Mouse (Mus musculus): ENCODE measurements around the gene Tbca. TPM values are rescaled to one million over a fixed set of nuclear protein-coding genes. Genes with fewer than 3 reads are reported as not detected.

Gene Tbca
- polyA plus RNA-seq, 1 experiment from 2014 or later: 82.7 TPM

GRCm38 (mm10) chr13:94827847-94828246 lies 39.1 kb downstream of the Tbca start:
- no peak overlapping the region for H3K27ac ChIP-seq (ENCODE audit: low read length)
- no peak overlapping the region for H3K9ac ChIP-seq (ENCODE audit: low read depth, low read length)
- H3K27me3 ChIP-seq (ENCODE audit: control insufficient read depth, insufficient read depth, low read depth, low read length): no peaks in the 10 kb centered on the region
- peaks cover 1% of the 10 kb centered on the region for H3K36me3 ChIP-seq (ENCODE audit: control insufficient read depth, insufficient read depth)
- no peak for ATAC-seq (ENCODE audit: low read depth)
- H3K4me1 ChIP-seq (ENCODE audit: control insufficient read depth, low read depth, low read length): peaks cover 3% of the 10 kb centered on the region; the same call in 1 of the 2 replicates
- no peak overlapping the region for H3K4me2 ChIP-seq (ENCODE audit: low read depth, low read length)
- H3K4me3 ChIP-seq (ENCODE audit: low read depth, low read length): no peak overlapping the region
- 27% methylated on average over 2 of the region's 2 CpGs for WGBS (ENCODE audit: insufficient replicate concordance)
- H3K9me3 ChIP-seq (replicated peaks; ENCODE audit: control insufficient read depth, low read length): no peaks in the 10 kb centered on the region

- no peak overlapping the region for H3K4me2 ChIP-seq (ENCODE audit: low read depth, low read length)
- H3K9me3 ChIP-seq (replicated peaks; ENCODE audit: control insufficient read depth, low read length): no peaks in the 10 kb centered on the region
- no peak overlapping the region for H3K27ac ChIP-seq (ENCODE audit: low read length)
- H3K4me1 ChIP-seq (ENCODE audit: control insufficient read depth, low read depth, low read length): no peaks in the 10 kb centered on the region
- ATAC-seq (ENCODE audit: low read depth): no peak
- H3K4me3 ChIP-seq (ENCODE audit: low read depth, low read length): no peak overlapping the region
- H3K27me3 ChIP-seq (ENCODE audit: control insufficient read depth, insufficient read depth, low read depth, low read length): no peaks in the 10 kb centered on the region
- H3K9ac ChIP-seq (ENCODE audit: low read depth, low read length): no peak overlapping the region
- 47% methylated on average over 5 of the region's 5 CpGs for WGBS (ENCODE audit: insufficient replicate concordance)
- peaks cover 3% of the 10 kb centered on the region for H3K36me3 ChIP-seq (ENCODE audit: control insufficient read depth, insufficient read depth)
Observed at GRCm38 (mm10) chr13:94838047-94838720, 49.5 kb downstream of the Tbca start.

GRCm38 (mm10) chr13:94838756-94839337 lies 50.1 kb downstream of the Tbca start:
- no peak overlapping the region for H3K27ac ChIP-seq (ENCODE audit: low read length)
- ATAC-seq (ENCODE audit: low read depth): no peak

GRCm38 (mm10) chr13:94843236-94843635 lies 54.5 kb downstream of the Tbca start:
- H3K4me2 ChIP-seq (ENCODE audit: low read depth, low read length): no peak overlapping the region
- no peak overlapping the region for H3K27ac ChIP-seq (ENCODE audit: low read length)
- no peak overlapping the region for H3K4me3 ChIP-seq (ENCODE audit: low read depth, low read length)
- no peaks in the 10 kb centered on the region for H3K27me3 ChIP-seq (ENCODE audit: control insufficient read depth, insufficient read depth, low read depth, low read length)
- WGBS (ENCODE audit: insufficient replicate concordance): 81% methylated on average over 5 of the region's 5 CpGs
- H3K4me1 ChIP-seq (ENCODE audit: control insufficient read depth, low read depth, low read length): no peaks in the 10 kb centered on the region
- H3K9ac ChIP-seq (ENCODE audit: low read depth, low read length): no peak overlapping the region
- H3K36me3 ChIP-seq (ENCODE audit: control insufficient read depth, insufficient read depth): peaks cover 3% of the 10 kb centered on the region; the same call in 1 of the 2 replicates
- no peak for ATAC-seq (ENCODE audit: low read depth)
- no peaks in the 10 kb centered on the region for H3K9me3 ChIP-seq (replicated peaks; ENCODE audit: control insufficient read depth, low read length)

More at GRCm38 (mm10) chr13:94838756-94839337, 50.1 kb downstream of the Tbca start:
- WGBS (ENCODE audit: insufficient replicate concordance): 81% methylated on average over 8 of the region's 8 CpGs
- Histone ChIP-seq H3K9ac (ENCODE audit: low read depth, low read length) (no peak overlapping the region), H3K4me2 (ENCODE audit: low read depth, low read length) (no peak overlapping the region), H3K9me3 (replicated peaks; ENCODE audit: control insufficient read depth, low read length) (no peaks in the 10 kb centered on the region), H3K36me3 (ENCODE audit: control insufficient read depth, insufficient read depth) (peaks cover 3% of the 10 kb centered on the region; the same call in 1 of the 2 replicates), H3K27me3 (ENCODE audit: control insufficient read depth, insufficient read depth, low read depth, low read length) (no peaks in the 10 kb centered on the region), H3K4me3 (ENCODE audit: low read depth, low read length) (no peak overlapping the region), H3K4me1 (ENCODE audit: control insufficient read depth, low read depth, low read length) (no peaks in the 10 kb centered on the region)

GRCm38 (mm10) chr13:94847870-94848269 lies 59.2 kb downstream of the Tbca start:
- 60% methylated on average over 7 of the region's 7 CpGs for WGBS (ENCODE audit: insufficient replicate concordance)

GRCm38 (mm10) chr13:94849351-94849750 lies 60.6 kb downstream of the Tbca start:
- no peak overlapping the region for H3K4me2 ChIP-seq (ENCODE audit: low read depth, low read length)
- H3K27ac ChIP-seq (ENCODE audit: low read length): no peak overlapping the region
- no peak overlapping the region for H3K9ac ChIP-seq (ENCODE audit: low read depth, low read length)
- no peaks in the 10 kb centered on the region for H3K36me3 ChIP-seq (ENCODE audit: control insufficient read depth, insufficient read depth)
- ATAC-seq (ENCODE audit: low read depth): no peak
- 44% methylated on average over 13 of the region's 13 CpGs for WGBS (ENCODE audit: insufficient replicate concordance)
- no peaks in the 10 kb centered on the region for H3K9me3 ChIP-seq (replicated peaks; ENCODE audit: control insufficient read depth, low read length)
- H3K4me1 ChIP-seq (ENCODE audit: control insufficient read depth, low read depth, low read length): no peaks in the 10 kb centered on the region
- H3K27me3 ChIP-seq (ENCODE audit: control insufficient read depth, insufficient read depth, low read depth, low read length): no peaks in the 10 kb centered on the region; the same call in 1 of the 2 replicates
- no peak overlapping the region for H3K4me3 ChIP-seq (ENCODE audit: low read depth, low read length)

More at GRCm38 (mm10) chr13:94847870-94848269, 59.2 kb downstream of the Tbca start:
- no peak overlapping the region for H3K4me2 ChIP-seq (ENCODE audit: low read depth, low read length)
- H3K36me3 ChIP-seq (ENCODE audit: control insufficient read depth, insufficient read depth): no peaks in the 10 kb centered on the region
- no peak overlapping the region for H3K27ac ChIP-seq (ENCODE audit: low read length)
- H3K4me1 ChIP-seq (ENCODE audit: control insufficient read depth, low read depth, low read length): no peaks in the 10 kb centered on the region
- H3K9me3 ChIP-seq (replicated peaks; ENCODE audit: control insufficient read depth, low read length): no peaks in the 10 kb centered on the region
- no peak for ATAC-seq (ENCODE audit: low read depth)
- no peak overlapping the region for H3K9ac ChIP-seq (ENCODE audit: low read depth, low read length)
- no peaks in the 10 kb centered on the region for H3K27me3 ChIP-seq (ENCODE audit: control insufficient read depth, insufficient read depth, low read depth, low read length)
- H3K4me3 ChIP-seq (ENCODE audit: low read depth, low read length): no peak overlapping the region

- no peak for ATAC-seq (ENCODE audit: low read depth)
- Histone ChIP-seq H3K4me2 (ENCODE audit: low read depth, low read length) (no peak overlapping the region), H3K4me3 (ENCODE audit: low read depth, low read length) (no peak overlapping the region), H3K27ac (ENCODE audit: low read length) (no peak overlapping the region), H3K27me3 (ENCODE audit: control insufficient read depth, insufficient read depth, low read depth, low read length) (no peaks in the 10 kb centered on the region; the same call in 1 of the 2 replicates), H3K9ac (ENCODE audit: low read depth, low read length) (no peak overlapping the region), H3K36me3 (ENCODE audit: control insufficient read depth, insufficient read depth) (no peaks in the 10 kb centered on the region), H3K9me3 (replicated peaks; ENCODE audit: control insufficient read depth, low read length) (no peaks in the 10 kb centered on the region), H3K4me1 (ENCODE audit: control insufficient read depth, low read depth, low read length) (no peaks in the 10 kb centered on the region)
- 60% methylated on average over 8 of the region's 8 CpGs for WGBS (ENCODE audit: insufficient replicate concordance)
Observed at GRCm38 (mm10) chr13:94858016-94858575, 69.4 kb downstream of the Tbca start.

- H3K9me3 ChIP-seq (replicated peaks; ENCODE audit: control insufficient read depth, low read length): no peaks in the 10 kb centered on the region
- no peak for ATAC-seq (ENCODE audit: low read depth)
- H3K27me3 ChIP-seq (ENCODE audit: control insufficient read depth, insufficient read depth, low read depth, low read length): no peaks in the 10 kb centered on the region; the same call in 1 of the 2 replicates
- no peak overlapping the region for H3K9ac ChIP-seq (ENCODE audit: low read depth, low read length)
- 66% methylated on average over 8 of the region's 8 CpGs for WGBS (ENCODE audit: insufficient replicate concordance)
- no peak overlapping the region for H3K4me2 ChIP-seq (ENCODE audit: low read depth, low read length)
- H3K27ac ChIP-seq (ENCODE audit: low read length): no peak overlapping the region
- H3K4me1 ChIP-seq (ENCODE audit: control insufficient read depth, low read depth, low read length): no peaks in the 10 kb centered on the region
- no peaks in the 10 kb centered on the region for H3K36me3 ChIP-seq (ENCODE audit: control insufficient read depth, insufficient read depth)
- no peak overlapping the region for H3K4me3 ChIP-seq (ENCODE audit: low read depth, low read length)
Observed at GRCm38 (mm10) chr13:94859256-94859655, 70.5 kb downstream of the Tbca start.

Data from liver, embryonic 16.5 days (tissue).